Mouse (Mus musculus): ENCODE data around the gene Twist2.

Twist2 gene

DNA sequence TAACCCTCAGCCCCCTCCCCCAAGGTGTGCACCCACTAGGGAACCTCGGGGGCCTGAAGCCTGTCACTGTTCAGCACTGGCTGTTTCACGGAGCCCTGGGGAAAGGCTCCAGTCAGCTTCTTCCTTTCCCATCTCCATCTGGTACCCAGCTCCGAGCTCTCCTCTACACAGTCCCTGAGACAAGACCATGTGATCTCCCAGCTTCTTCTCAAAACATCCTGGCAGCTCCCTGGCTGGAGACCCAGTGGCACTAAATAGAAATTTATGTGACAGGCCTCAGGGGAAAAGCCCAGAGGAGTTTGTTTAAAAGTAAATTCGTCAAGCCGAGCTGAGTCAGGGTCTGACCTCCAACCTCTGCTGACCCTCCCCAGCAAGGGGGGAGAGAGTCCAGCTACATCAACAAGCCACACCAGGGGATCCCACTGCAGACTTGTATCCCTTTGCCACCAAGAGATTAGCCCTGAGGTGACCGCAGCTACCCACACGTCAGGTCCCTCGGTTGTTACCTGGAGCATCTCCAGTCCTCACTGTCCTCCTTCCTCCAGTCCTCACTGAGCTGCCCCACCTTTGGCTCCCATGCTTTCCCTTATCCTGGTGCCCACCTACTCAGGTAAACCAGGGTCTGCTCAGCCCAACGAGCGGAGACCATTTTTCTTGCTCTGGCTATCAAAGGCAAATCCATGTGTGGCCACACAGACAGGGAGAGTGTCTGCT is 72.5 kb downstream of the Twist2 start:
- DNase-seq (ENCODE audit: extremely low spot score, low spot score) = peak; percentile 49

DNA sequence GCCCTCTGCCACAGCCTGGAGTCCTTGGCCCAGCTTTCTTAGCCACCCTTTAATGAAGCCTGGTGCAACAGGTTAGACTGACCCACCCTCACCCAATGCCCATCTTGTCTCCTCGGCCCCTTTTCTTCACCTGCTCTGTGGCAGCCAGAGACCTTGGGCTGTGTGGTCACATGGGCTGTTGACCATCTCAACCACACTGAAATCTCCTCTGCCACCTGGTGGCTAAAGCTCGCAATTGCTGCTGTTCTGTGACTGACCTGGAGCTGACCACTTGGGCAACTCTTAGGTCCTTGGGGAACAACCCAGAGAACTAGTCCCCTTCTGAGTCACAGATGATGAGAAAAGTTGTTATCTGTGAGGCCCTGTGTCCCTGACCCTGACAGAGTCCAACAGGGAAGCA is 73.4 kb downstream of the Twist2 start:
- DNase-seq (ENCODE audit: extremely low spot score, low spot score) = peak; percentile 81

DNA sequence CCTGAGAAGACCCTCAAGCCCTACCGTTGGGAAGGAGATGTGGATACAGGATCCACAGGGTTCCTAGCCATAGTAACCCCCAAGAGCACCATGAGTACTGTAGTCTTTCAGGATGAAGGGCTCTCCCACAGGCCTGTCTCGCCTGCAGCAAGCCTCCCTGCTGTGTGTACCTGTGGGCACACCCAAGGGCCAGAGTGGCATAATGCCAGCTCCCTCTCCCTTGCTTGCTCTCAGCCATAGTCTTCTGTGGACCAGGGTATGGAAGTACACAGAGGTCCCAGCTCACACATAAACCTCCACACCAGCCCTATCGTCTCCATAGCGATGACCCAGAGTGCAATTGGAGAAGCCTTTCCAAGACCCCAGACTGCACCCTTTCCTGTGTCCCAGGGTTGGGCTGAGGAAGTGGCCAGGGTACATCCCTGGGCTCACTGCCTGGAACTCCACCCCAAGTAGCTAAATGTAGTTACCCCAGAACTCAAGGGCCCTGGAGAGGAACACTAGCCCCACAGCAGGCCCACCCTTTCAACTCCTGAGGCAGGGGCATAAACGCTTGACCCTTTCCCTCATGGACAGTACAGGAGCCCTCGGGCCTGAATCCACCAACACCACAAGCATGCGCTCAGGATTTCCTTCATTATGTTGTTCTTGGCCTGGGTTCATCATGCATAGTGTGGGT is 73.9 kb downstream of the Twist2 start:
- DNase-seq (ENCODE audit: extremely low spot score, low spot score) = no peak

DNA sequence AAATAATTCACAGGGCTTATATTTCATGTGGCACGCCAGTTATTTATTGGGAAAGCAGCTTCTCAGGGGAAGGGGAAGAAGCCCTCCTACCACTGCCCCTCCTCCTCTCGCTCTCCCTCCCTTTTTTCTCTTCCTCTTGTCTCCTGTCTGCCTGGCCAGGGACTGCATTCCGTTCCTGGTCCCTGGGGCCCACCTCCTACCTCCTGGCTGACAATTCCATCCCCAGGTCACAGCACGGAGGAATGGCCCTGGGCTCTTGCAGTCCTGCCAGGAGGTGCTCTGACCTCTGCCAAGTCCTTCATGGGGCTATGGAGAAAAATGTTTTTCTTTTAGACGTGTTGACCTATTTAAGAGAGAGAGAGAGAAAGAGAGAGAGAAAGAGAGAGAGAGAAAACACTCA is 77.4 kb downstream of the Twist2 start:
- DNase-seq (ENCODE audit: extremely low spot score, low spot score) = no peak

DNA sequence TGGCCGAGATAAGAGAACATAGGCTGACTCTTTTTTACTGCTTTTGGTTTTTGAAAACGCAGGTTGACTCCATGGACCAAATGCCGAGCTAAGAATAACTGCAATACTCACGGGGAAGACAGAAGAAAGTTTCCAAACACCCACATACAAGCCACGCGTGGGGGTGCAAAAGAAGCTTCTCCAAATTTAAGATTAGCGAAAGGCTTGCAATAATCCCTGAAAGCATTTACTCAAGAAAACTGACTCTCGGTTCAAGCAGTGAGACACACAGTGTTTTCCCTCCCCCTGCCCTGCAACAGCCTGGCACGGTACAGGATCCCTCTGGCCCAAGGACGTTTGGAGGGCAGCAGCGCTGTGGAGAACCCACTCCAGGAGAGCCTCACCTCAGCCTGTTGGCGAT is 78.9 kb downstream of the Twist2 start:
- no peak for DNase-seq (ENCODE audit: extremely low spot score, low spot score)

DNA sequence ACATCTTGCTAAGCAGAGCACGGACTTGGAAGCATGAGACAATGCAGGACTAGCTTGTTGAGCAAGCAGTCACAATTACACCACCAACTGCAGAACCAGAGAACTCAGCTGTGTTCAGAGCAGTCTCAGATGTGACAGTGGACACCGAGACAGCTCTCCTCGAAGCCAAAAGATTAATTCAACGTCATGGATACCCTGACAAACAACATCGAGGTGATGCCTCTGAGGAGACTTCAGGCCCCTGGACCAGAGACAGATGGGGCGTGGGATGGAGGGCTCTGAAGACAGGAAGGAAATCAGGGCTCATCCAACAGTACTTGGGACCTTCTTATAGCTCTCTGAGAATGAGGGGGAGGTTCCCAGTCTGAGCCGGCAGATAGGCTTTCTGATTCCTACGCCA is 79.6 kb downstream of the Twist2 start:
- DNase-seq (ENCODE audit: extremely low spot score, low spot score) = no peak

DNA sequence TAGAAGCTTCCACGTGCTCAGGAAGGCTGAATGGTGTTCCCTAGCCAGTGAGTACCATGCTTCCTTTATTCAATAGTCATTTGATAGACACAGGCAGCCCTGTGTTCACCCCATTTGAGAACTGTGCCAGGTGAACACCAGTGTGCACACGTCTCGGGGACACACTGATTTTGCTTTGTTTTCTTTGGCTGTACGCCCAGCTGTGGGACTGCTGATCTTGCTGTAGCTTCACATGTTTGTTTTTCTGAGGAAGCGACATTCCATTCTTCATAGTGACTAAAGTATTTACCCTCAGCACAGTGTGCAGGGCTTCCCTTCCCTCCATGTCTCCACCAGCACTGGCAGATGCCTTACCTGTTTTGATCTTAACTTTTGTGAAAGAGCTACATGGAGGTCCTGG is 81.9 kb downstream of the Twist2 start:
- DNase-seq (ENCODE audit: extremely low spot score, low spot score) = no peak

DNA sequence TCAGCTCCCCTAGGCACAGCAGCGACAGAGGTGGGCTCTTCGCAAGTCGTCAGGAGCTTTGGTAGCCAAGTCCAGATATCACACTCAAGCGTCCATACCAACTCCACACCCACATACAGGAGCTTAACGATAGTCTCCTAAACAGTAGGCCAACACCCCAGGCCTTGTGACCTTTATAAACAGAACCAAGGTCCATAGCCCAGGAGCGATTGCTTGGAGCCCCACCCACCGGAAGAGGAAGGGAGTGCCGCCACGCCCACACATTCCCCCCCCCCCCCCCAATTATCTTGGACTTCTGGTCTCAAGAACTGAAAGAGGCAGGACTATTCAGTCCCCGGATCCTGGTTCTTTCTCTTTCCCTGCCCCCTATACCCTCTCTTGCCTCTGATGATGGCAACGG is 92.3 kb downstream of the Twist2 start:
- DNase-seq (ENCODE audit: extremely low spot score, low spot score) = no peak

DNA sequence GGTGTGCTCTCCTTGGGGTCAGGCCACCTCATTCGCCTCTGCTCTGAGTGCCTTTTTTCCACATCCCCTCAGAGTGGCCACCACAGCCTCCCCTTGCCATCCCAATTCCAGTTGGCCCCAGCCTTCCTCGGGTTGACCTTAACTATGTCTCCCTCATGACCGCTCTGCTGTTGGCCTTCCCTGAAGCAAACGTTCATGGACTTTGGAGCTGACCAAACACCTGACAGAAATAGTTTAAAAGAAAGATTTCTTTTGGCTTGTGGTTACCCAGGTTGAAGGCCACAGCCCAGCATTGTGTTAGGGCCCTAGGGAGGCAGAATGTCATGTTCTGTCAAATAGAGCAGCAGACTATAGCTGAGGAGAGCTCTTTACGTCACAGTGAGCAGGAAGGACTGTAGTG is 93.0 kb downstream of the Twist2 start:
- no peak for DNase-seq (ENCODE audit: extremely low spot score, low spot score)

DNA sequence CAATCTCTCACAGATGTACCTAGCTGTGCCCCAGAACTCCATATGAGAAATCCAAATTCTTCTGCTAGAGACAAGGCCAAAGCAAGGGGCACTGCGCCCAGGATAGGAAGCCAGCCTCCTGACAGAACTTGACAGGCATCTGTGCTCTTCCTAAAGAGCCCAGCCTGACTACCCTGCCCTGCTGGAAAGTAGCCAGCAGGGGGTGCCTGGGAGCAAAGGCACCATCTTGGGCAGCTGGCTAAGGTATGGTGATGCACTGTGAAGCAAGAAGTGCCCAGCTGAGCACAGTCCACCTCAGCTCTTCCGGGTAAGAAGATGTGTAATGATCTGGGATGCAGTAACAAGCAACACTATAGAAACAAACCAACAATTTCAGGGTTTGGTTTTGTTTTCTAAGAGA is 95.8 kb downstream of the Twist2 start:
- DNase-seq (ENCODE audit: extremely low spot score, low spot score) = no peak

Data from neural tube, embryonic 10.5 days (tissue).